Mouse (Mus musculus) frontal cortex, postnatal 14 days (tissue): ENCODE results near the gene Emx2.

Experiments used
- DNase-seq, 2 experiments: peaks; one replicate each; pipeline ENCODE4 v3.0.0; 2022; ENCODE audit warnings: low spot score in 2 of 2

Gene Emx2

GRCm38 (mm10) chr19:59457951-59458742 lies at the start of gene Emx2:
Emx2 (plus strand) TSS chr19:59458372.
- DNase-seq, result peak; percentile 64 to 69

DNA sequence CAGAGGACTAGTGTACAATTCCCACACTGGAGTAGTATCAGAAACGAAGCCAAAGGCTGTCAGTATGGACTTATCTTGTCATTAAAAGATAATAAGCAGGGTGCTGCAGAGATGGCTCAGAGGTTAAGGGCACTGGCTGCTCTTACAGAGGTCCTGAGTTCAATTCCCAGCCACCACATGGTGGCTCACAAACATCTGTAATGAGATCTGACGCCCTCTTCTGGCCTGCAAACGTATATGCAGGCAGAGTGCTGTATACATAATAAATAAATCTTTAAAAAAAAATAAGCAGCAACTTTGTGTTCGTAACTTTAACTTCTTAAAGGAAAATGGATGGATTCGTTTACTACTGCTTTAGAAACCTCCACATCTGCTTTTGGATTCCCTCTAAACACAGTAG lies 44.0 kb upstream of the Emx2 start:
- DNase-seq, result no peak

GRCm38 (mm10) chr19:59418024-59418423 lies 40.1 kb upstream of the Emx2 start:
- peak; percentile 81 to 95 for DNase-seq

DNA sequence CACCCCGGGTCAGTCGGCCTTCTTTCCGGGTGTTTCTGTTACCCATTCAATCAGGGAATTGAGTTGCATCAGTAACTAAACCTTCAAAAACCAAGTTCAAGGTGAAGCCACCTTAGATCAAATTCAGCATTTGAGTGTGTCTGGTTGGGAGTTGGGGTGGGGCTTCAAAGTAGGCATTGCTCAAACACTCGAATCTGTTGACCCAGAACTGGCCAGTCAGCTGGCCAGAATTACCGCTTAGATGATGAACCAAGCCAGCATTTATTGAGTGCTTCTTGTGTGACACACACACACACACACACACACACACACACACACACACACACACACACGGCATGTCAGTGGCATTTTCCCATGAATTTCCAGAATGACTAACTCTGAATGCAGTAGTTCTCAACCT lies 39.5 kb upstream of the Emx2 start:
- DNase-seq, result no peak

GRCm38 (mm10) chr19:59422393-59422792 lies 35.8 kb upstream of the Emx2 start:
- DNase-seq, result no peak

- no peak for DNase-seq
These were observed 34.5 kb upstream of the Emx2 start for GRCm38 (mm10) chr19:59423685-59424084.

- no peak for DNase-seq
These were observed 33.2 kb upstream of the Emx2 start for GRCm38 (mm10) chr19:59424975-59425374.

- DNase-seq, result no peak
These were observed 25.9 kb upstream of the Emx2 start for GRCm38 (mm10) chr19:59432286-59432685.

- no peak for DNase-seq
These were observed 7.5 kb upstream of the Emx2 start for GRCm38 (mm10) chr19:59450561-59451135.

DNA sequence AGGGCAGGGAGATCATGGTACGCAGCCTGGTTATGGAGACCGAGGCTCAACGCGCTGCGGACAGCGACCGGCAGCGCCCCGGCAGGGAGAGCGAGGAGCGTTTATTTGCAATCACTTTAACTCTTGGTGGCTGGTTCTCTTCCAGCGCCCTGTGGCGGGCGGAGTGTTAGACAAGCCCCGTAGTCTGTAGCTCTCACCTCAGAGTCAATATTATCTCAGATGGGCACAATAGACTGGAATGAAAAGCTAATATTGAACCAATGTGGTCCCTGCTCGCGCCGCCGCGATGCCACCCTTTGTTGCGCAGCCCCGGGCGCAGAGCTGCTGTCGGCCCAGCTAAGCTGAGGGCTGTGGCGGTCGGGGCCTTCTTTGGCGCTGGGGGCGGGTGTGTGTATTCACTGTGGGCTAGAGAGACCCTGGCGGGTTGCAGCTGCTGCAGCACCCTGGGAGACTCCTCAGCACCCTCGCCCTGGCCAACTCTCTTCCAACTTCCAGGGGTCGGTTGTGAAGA lies 6.7 kb upstream of the Emx2 start:
- DNase-seq, result no peak

- no peak for DNase-seq
These were observed 5.9 kb upstream of the Emx2 start for GRCm38 (mm10) chr19:59452321-59452720.

GRCm38 (mm10) chr19:59453591-59453990 lies 4.6 kb upstream of the Emx2 start:
- DNase-seq, result no peak

GRCm38 (mm10) chr19:59454196-59454595 lies 4.0 kb upstream of the Emx2 start:
- DNase-seq, result peak in 1 of 2 experiments; percentile 80

- DNase-seq, result no peak
These were observed 2.5 kb upstream of the Emx2 start for GRCm38 (mm10) chr19:59455671-59456070.

GRCm38 (mm10) chr19:59457011-59457945 lies 894 bp upstream of the Emx2 start:
- DNase-seq, result no peak

DNA sequence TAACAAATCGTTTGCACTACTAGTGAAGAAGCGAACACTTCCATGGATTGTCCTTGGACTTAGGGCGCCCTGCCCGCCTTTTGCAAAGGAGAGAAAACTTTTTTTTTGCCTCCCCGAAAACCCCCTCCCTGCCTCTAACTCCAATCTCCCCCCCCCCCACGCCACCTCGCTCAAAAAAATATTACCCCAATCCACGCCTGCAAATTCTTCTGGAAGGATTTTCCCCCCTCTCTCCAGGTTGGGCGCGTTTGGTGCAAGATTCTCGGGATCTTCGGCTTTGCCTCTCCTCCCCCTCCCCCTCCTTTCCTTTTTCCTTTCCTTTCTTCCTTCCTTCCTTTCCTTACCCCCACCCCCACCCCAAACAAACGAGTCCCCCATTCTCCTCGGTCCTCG lies 567 bp downstream of the Emx2 start:
- no peak for DNase-seq

DNA sequence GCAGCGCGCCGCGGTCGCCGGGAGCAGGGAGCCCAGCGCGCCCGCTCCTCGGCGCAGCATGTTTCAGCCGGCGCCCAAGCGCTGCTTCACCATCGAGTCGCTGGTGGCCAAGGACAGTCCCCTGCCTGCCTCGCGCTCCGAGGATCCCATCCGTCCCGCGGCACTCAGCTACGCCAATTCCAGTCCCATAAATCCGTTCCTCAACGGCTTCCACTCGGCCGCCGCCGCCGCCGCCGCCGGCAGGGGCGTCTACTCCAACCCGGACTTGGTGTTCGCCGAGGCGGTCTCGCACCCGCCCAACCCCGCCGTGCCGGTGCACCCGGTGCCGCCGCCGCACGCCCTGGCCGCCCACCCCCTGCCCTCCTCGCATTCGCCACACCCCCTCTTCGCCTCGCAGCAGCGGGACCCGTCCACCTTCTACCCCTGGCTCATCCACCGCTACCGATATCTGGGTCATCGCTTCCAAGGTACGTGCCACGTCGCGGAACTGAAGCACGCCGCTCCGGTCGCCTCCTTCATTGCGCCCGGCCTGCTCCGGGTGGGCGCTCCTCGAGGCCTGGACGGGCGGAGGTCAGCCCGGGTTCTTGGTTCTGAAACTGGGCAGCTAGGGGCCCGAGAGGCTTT lies 1.1 kb downstream of the Emx2 start:
- DNase-seq, result no peak

DNA sequence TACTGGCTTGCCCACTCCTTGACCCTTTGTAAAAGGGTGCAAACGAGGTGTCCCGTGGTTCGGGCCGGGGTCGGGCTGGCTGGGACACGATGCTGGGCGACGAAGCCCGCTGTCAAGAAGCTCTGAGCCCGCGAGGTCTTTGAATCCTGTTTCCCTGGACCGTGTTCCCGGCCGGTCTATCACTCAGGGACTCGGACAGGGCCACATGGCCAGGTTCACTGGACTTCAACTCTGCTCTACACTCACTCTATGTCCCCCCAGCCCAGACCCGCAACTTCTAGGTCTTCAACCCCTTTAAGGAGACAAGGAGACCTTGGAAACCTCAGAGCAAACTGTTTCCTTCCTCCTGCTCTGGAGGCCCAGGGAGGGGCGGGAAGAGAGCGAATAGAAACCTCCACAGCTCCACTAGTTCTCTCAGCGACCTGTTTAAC lies 1.7 kb downstream of the Emx2 start:
- DNase-seq, result no peak

- no peak for DNase-seq
These were observed 2.4 kb downstream of the Emx2 start for GRCm38 (mm10) chr19:59460328-59461115.

- no peak for DNase-seq
These were observed 3.6 kb downstream of the Emx2 start for GRCm38 (mm10) chr19:59461481-59462421.
